Mouse (Mus musculus) stomach, postnatal 0 days (tissue): ENCODE results near the gene Fmn2.

ENCODE experiments used
- CTCF ChIP-seq: IDR thresholded peaks from 2 replicates; pipeline ENCODE4 v1.5.1; 2016; ENCODE audit warnings: antibody characterized with exemption, low read depth, mild to moderate bottlenecking, moderate library complexity
- EP300 ChIP-seq: optimal IDR thresholded peaks from 2 replicates; pipeline ENCODE3; 2016; ENCODE audit warnings: antibody characterized with exemption

GRCm38 (mm10) chr1:174564561-174564960 lies 62.9 kb downstream of the Fmn2 start:
- no peak for TF ChIP-seq CTCF
- TF ChIP-seq EP300 = no peak
